Mouse (Mus musculus) forebrain, embryonic 16.5 days (tissue): ENCODE data around the gene Gm3625. TPM values are rescaled to one million over a fixed set of nuclear protein-coding genes. Genes with fewer than 3 reads are reported as not detected.
A peak's percentile ranks its signal among the peaks of the same experiment; 100 is the strongest.

ENCODE experiments used
- ATAC-seq: fragments of 200-750 bp; cut with Nextera tagmentation; 2 replicates; pipeline ENCODE4 v1.8.0; 2017; ENCODE audit warnings: mild to moderate bottlenecking, moderate library complexity
- H3K27ac ChIP-seq: fragments of 300-500 bp; sonication (generic); 2 replicates; pipeline ENCODE4 v1.5.1; 2014; ENCODE audit warnings: low read length, control low read depth
- H3K27me3 ChIP-seq: fragments of 300-500 bp; sonication (generic); replicated peaks from 2 replicates; pipeline ENCODE4 v1.6.1; 2014; ENCODE audit warnings: low read length; ENCODE audit not compliant: control insufficient read depth, insufficient read depth
- H3K36me3 ChIP-seq: fragments of 300-500 bp; sonication (generic); 2 replicates; pipeline ENCODE4 v1.6.1; 2014; ENCODE audit not compliant: control insufficient read depth, insufficient read depth
- H3K4me1 ChIP-seq: fragments of 300-500 bp; sonication (generic); replicated peaks from 2 replicates; pipeline ENCODE4 v1.6.1; 2014; ENCODE audit warnings: low read length; ENCODE audit not compliant: control insufficient read depth, insufficient read depth
- H3K4me2 ChIP-seq: fragments of 300-500 bp; sonication (generic); 2 replicates; pipeline ENCODE4 v1.6.1; 2014; ENCODE audit warnings: mild to moderate bottlenecking, low read length, control low read depth
- H3K4me3 ChIP-seq: fragments of 300-500 bp; sonication (generic); replicated peaks from 2 replicates; pipeline ENCODE4 v1.5.1; 2014; ENCODE audit warnings: mild to moderate bottlenecking, low read length, control low read depth
- H3K9ac ChIP-seq: fragments of 300-500 bp; sonication (generic); replicated peaks from 2 replicates; pipeline ENCODE4 v1.6.1; 2014; ENCODE audit warnings: low read depth, low read length, control low read depth
- H3K9me3 ChIP-seq: fragments of 300-500 bp; sonication (generic); 2 replicates; pipeline ENCODE4 v1.6.1; 2016; ENCODE audit warnings: low read length; ENCODE audit not compliant: control insufficient read depth
- WGBS: fragments of 180-500 bp; shearing (Covaris S2); extraction: QIAGEN DNeasy Blood & Tissue Kit; methylation state at CpG from one replicate; pipeline ENCODE4 v1.1.7; 2014; 5-methylcytosine and 5-hydroxymethylcytosine counted together
- polyA plus RNA-seq: library from polyadenylated mRNA; unstranded; fragments of >200 nt; fragmentation: Nextera tagmentation; extraction: Ambion mirVana; gene quantifications from 2 replicates; pipeline ENCODE4 v1.2.1, GENCODE M21; 2015

Gene Gm3625
- polyA plus RNA-seq, 1 experiment from 2014 or later: not detected

DNA sequence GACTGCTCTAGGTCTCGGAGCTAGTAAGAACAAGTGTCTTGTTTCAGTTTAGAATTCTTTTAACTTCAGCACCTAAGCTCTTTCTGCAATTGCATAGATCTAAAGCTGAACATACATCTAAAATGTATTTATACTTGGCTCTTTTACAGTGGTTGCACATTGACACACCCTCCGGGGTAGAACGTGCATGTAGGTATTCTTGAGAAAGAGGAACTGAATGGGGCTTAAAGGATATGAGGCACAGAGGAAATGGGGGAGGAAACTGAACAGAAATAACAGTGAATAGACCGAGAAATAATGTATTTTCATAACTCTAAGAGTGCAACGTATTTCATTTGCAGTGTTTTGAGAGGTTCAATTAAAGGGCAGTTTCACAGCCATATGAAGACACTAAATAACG lies 2.3 kb upstream of the Gm3625 start:
- Histone ChIP-seq H3K27ac (no peak overlapping the region), H3K4me3 (no peak overlapping the region), H3K9ac (no peak overlapping the region), H3K4me2 (no peak overlapping the region), H3K9me3 (no peaks in the 10 kb centered on the region), H3K4me1 (peaks cover 7% of the 10 kb centered on the region), H3K27me3 (no peaks in the 10 kb centered on the region), H3K36me3 (no peaks in the 10 kb centered on the region)
- ATAC-seq: no peak
- WGBS: 65% methylated on average over 6 of the region's 6 CpGs

DNA sequence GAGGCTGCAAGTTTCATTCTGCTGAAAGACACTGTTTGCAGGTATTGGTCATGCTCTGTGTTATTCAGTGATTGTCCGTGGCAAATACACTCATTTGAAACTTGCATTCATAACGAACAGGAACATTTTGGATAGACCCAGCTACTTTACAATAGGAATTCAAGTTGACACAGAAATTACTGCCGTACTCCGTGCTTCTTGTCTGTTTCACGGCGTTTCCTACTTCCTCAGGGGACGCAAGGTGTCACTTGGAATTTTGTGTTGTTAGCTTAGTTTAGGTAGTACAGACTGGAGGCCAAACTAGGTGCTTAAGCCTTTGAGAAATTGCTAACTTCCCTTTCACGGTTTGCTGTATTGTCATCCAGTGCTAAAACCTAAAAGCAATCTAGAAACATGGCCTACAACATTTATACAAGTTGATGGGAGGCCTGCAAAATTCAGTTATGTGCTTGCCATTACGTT lies 1.2 kb upstream of the Gm3625 start:
- Histone ChIP-seq H3K9ac (peak overlapping the region; percentile 83), H3K27ac (no peak overlapping the region), H3K9me3 (no peaks in the 10 kb centered on the region), H3K36me3 (no peaks in the 10 kb centered on the region), H3K4me3 (peak overlapping the region; percentile 91), H3K4me1 (peaks cover 7% of the 10 kb centered on the region), H3K27me3 (no peaks in the 10 kb centered on the region), H3K4me2 (peak overlapping the region; percentile 90)
- no peak for ATAC-seq
- WGBS: 64% methylated on average over 9 of the region's 9 CpGs

- H3K27ac ChIP-seq: no peak overlapping the region
- H3K36me3 ChIP-seq: no peaks in the 10 kb centered on the region
- peak overlapping the region; percentile 90 for H3K4me2 ChIP-seq
- H3K9me3 ChIP-seq: no peaks in the 10 kb centered on the region
- ATAC-seq: peak; percentile 64
- peak overlapping the region; percentile 91 for H3K4me3 ChIP-seq
- H3K4me1 ChIP-seq: peaks cover 7% of the 10 kb centered on the region
- H3K9ac ChIP-seq: peak overlapping the region; percentile 83
- 2% methylated on average over 59 of the region's 80 CpGs for WGBS
- H3K27me3 ChIP-seq: no peaks in the 10 kb centered on the region
These were observed 621 bp upstream of the Gm3625 start for GRCm38 (mm10) chr12:4593166-4593929.

GRCm38 (mm10) chr12:4592025-4592424 lies 702 bp downstream of the Gm3625 start:
- Histone ChIP-seq H3K9me3 (no peaks in the 10 kb centered on the region), H3K9ac (no peak overlapping the region), H3K27me3 (no peaks in the 10 kb centered on the region), H3K4me2 (peak overlapping the region; percentile 90), H3K4me1 (peaks cover 7% of the 10 kb centered on the region), H3K4me3 (peak overlapping the region; percentile 91; the same call in 1 of the 2 replicates), H3K27ac (no peak overlapping the region), H3K36me3 (no peaks in the 10 kb centered on the region)
- ATAC-seq: no peak
- WGBS: 70% methylated on average over 6 of the region's 6 CpGs

DNA sequence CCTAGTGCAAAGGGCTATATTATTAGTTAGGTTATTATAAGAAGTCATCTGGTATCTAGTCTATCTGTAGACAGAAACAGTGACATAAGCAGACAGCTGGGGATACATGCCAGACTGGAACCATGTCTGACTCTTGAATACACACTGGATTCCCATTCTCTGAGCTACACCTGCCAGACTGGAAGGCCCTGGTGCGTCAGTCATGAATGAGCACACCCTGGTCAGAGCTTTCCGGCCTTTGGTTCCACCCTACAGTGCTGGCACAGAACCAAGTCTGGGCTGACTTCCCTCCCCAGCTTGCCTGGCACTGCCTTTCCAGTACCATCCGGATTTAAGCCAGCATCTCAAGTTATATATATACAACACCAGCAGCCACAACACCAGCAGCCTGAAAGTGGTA lies 4.1 kb downstream of the Gm3625 start:
- ATAC-seq: peak; percentile 54
- Histone ChIP-seq H3K9ac (no peak overlapping the region), H3K36me3 (no peaks in the 10 kb centered on the region), H3K9me3 (no peaks in the 10 kb centered on the region), H3K4me1 (peaks cover 2% of the 10 kb centered on the region), H3K4me3 (no peak overlapping the region), H3K27ac (no peak overlapping the region), H3K4me2 (no peak overlapping the region), H3K27me3 (no peaks in the 10 kb centered on the region)
- 68% methylated on average over 3 of the region's 3 CpGs for WGBS

DNA sequence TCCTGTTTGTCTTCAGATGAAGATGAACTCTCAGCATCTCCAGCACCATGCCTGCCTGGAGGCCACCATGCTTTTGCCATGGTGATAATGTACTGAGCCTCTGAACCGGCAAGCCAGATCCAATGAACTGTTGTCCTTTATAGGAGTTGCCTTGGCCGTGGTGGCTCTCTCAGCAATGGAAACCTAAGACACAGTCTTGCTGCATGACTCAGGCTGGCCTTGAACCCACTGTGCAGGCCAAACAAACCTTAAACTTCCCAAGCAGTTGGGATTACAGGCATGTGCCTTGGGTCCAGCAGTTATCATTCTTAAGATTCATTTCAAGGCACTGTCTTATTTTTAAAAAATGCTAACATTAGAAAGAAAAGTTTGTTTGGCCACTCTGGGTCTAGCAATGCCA lies 4.9 kb downstream of the Gm3625 start:
- WGBS: 88% methylated on average over 2 of the region's 2 CpGs
- Histone ChIP-seq H3K4me3 (no peak overlapping the region), H3K36me3 (no peaks in the 10 kb centered on the region), H3K4me1 (no peaks in the 10 kb centered on the region), H3K4me2 (no peak overlapping the region), H3K9me3 (no peaks in the 10 kb centered on the region), H3K9ac (no peak overlapping the region), H3K27ac (no peak overlapping the region), H3K27me3 (no peaks in the 10 kb centered on the region)
- ATAC-seq: no peak

- no peak overlapping the region for H3K4me2 ChIP-seq
- ATAC-seq: no peak
These were observed 10.4 kb downstream of the Gm3625 start for GRCm38 (mm10) chr12:4582326-4582725.

DNA sequence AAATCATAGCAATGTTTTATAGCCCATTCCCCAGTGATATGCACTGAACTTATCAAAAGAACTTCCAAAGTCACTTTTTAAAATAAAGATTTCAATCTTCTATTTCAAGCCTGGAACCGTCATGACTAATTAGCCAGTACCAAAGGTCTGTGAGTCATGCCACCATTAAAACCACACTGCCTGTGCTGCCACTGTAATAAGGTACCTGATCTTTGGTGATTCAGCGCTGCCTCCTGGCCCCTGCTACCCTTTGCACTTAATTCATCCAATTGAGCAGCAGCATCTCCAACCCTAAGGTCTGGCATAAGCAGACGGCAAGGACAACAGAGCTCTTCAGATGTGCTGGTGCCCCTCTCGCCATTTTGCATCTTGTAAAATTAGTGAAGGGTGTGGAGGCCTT lies 18.7 kb downstream of the Gm3625 start:
- Histone ChIP-seq H3K27me3 (no peaks in the 10 kb centered on the region), H3K27ac (no peak overlapping the region), H3K36me3 (no peaks in the 10 kb centered on the region), H3K9me3 (no peaks in the 10 kb centered on the region), H3K4me2 (no peak overlapping the region), H3K4me3 (no peak overlapping the region), H3K9ac (no peak overlapping the region), H3K4me1 (no peaks in the 10 kb centered on the region)
- 86% methylated on average over 4 of the region's 4 CpGs for WGBS
- no peak for ATAC-seq

More at GRCm38 (mm10) chr12:4582326-4582725, 10.4 kb downstream of the Gm3625 start:
- Histone ChIP-seq H3K27ac (no peak overlapping the region), H3K4me1 (no peaks in the 10 kb centered on the region), H3K9me3 (no peaks in the 10 kb centered on the region), H3K4me3 (no peak overlapping the region), H3K9ac (no peak overlapping the region), H3K27me3 (no peaks in the 10 kb centered on the region), H3K36me3 (no peaks in the 10 kb centered on the region)

DNA sequence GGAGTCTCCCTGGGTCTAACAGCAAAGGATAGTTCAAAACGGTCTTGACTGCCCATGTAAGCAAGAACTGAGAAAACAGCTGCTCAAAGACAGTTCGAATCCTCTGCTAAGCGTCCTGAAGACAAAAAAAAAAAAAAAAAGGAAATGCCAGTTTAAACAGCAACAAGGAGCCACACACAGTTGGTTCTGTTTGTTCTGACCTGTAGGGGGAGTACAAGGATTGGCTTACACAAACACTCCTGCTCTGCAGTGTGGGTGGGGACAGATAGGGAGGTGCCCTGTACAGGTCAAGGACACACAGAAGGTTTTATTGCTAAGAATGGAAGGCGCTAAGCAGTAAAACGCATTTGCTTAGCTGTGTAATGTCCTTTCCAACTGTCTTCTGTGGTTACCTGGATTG lies 20.9 kb downstream of the Gm3625 start:
- Histone ChIP-seq H3K4me2 (no peak overlapping the region), H3K36me3 (no peaks in the 10 kb centered on the region), H3K4me1 (no peaks in the 10 kb centered on the region), H3K9ac (no peak overlapping the region), H3K27me3 (no peaks in the 10 kb centered on the region), H3K9me3 (no peaks in the 10 kb centered on the region), H3K4me3 (no peak overlapping the region), H3K27ac (no peak overlapping the region)
- no peak for ATAC-seq
- 28% methylated on average over 5 of the region's 5 CpGs for WGBS
